Mouse (Mus musculus): ENCODE measurements around the gene Spred3. TPM values are rescaled to one million over a fixed set of nuclear protein-coding genes. Genes with fewer than 3 reads are reported as not detected.

Gene Spred3
- total RNA-seq, 2 experiments from 2014 or later = 0.36 to 0.49 TPM

GRCm38 (mm10) chr7:29137429-29137828 lies 32.8 kb downstream of the Spred3 start:
- DNase-seq (ENCODE audit: low spot score) = no peak
- intact Hi-C loops (cut with DNase I) = no loop called here

- intact Hi-C loops (cut with DNase I) = no loop called here
These were observed 35.4 kb downstream of the Spred3 start, which contains the start of gene Rasgrp4 for GRCm38 (mm10) chr7:29134693-29135386. TSS of gene Rasgrp4 (plus strand) at chr7:29134851.

GRCm38 (mm10) chr7:29134230-29134629 lies 36.0 kb downstream of the Spred3 start:
- no peak for DNase-seq (ENCODE audit: low spot score)
- intact Hi-C loops (cut with DNase I) = no loop called here

More at GRCm38 (mm10) chr7:29134693-29135386, 35.4 kb downstream of the Spred3 start, which contains the start of gene Rasgrp4:
- no peak for DNase-seq (ENCODE audit: low spot score)

- intact Hi-C loops (cut with DNase I) = loop anchor here (5.0 kb wide), 2 partner anchors 119 to 169 kb away; partner anchors contain the start of gene 2200002D01Rik
- DNase-seq (ENCODE audit: low spot score) = no peak
These were observed 41.5 kb downstream of the Spred3 start for GRCm38 (mm10) chr7:29128725-29129124.

- no peak for DNase-seq (ENCODE audit: low spot score)
- intact Hi-C loops (cut with DNase I) = loop anchor here (5.0 kb wide), 2 partner anchors 121 to 171 kb away; partner anchors contain the start of gene 2200002D01Rik
These were observed 43.9 kb downstream of the Spred3 start for GRCm38 (mm10) chr7:29126173-29126915.

GRCm38 (mm10) chr7:29124970-29125369 lies 45.2 kb downstream of the Spred3 start, which contains the start of gene Ryr1:
TSS of gene Ryr1 (minus strand) at chr7:29125179.
- intact Hi-C loops (cut with DNase I) = loop anchor here (5.0 kb wide), 2 partner anchors 122 to 172 kb away; partner anchors contain the start of gene 2200002D01Rik
- DNase-seq (ENCODE audit: low spot score) = no peak

GRCm38 (mm10) chr7:29123531-29124358 lies 46.5 kb downstream of the Spred3 start:
- intact Hi-C loops (cut with DNase I) = no loop called here
- no peak for DNase-seq (ENCODE audit: low spot score)

GRCm38 (mm10) chr7:29122821-29123220 lies 47.4 kb downstream of the Spred3 start:
- DNase-seq (ENCODE audit: low spot score) = no peak
- intact Hi-C loops (cut with DNase I) = no loop called here

GRCm38 (mm10) chr7:29119526-29119925 lies 50.7 kb downstream of the Spred3 start:
- intact Hi-C loops (cut with DNase I) = no loop called here
- DNase-seq (ENCODE audit: low spot score) = no peak

GRCm38 (mm10) chr7:29118142-29118851 lies 51.9 kb downstream of the Spred3 start:
- DNase-seq (ENCODE audit: low spot score) = no peak
- intact Hi-C loops (cut with DNase I) = no loop called here

GRCm38 (mm10) chr7:29108992-29109955 lies 60.9 kb downstream of the Spred3 start:
- intact Hi-C loops (cut with DNase I) = no loop called here
- no peak for DNase-seq (ENCODE audit: low spot score)

Other genes with a start within 250 kb of the Spred3 start
- 100 to 1,000 TPM in 1 of 2 experiments, 10 to 100 TPM in 1; 77.0 to 101 TPM for gene Actn4, start 208.1 kb downstream of the Spred3 start, total RNA-seq (2021)
- gene Eif3k, start 188.5 kb downstream of the Spred3 start, total RNA-seq (2021) = 100 to 1,000 TPM; 148 to 164 TPM
- gene Map4k1, start 188.4 kb downstream of the Spred3 start, total RNA-seq (2021) = 1 to 10 TPM in 1 of 2 experiments, under 1 TPM in 1; 0.44 to 1.3 TPM
- not detected for gene Ryr1, start 45.2 kb downstream of the Spred3 start, total RNA-seq (2021)
- 1 to 10 TPM; 1.4 TPM for gene Rasgrp4, start 35.6 kb downstream of the Spred3 start, total RNA-seq (2021)
- 10 to 100 TPM; 11.2 to 11.4 TPM for gene Fam98c, start 14.2 kb downstream of the Spred3 start, total RNA-seq (2021)
- gene Ggn, start 201 bp downstream of the Spred3 start, total RNA-seq (2021) = under 1 TPM; 0.39 to 0.45 TPM
- gene Psmd8, start 10.3 kb upstream of the Spred3 start, total RNA-seq (2021) = 100 to 1,000 TPM; 118 to 125 TPM
- under 1 TPM; 0.16 to 0.34 TPM for gene Catsperg1, start 43.6 kb upstream of the Spred3 start, total RNA-seq (2021)
- 1 to 10 TPM; 2.4 to 2.5 TPM for gene Kcnk6, start 62.1 kb upstream of the Spred3 start, total RNA-seq (2021)
- gene Yif1b, start 67.9 kb upstream of the Spred3 start, total RNA-seq (2021) = 10 to 100 TPM; 75.2 to 78.9 TPM
- gene 2200002D01Rik, start 78.1 kb upstream of the Spred3 start, total RNA-seq (2021) = 1 to 10 TPM in 1 of 2 experiments, under 1 TPM in 1; 0.73 to 3.7 TPM
- gene Spint2, start 111.5 kb upstream of the Spred3 start, total RNA-seq (2021) = 10 to 100 TPM; 33.5 to 37.1 TPM
- 1 to 10 TPM; 9.6 to 9.9 TPM for gene Ppp1r14a, start 118.9 kb upstream of the Spred3 start, total RNA-seq (2021)
- gene Dpf1, start 133.5 kb upstream of the Spred3 start, total RNA-seq (2021) = under 1 TPM in 1 of 2 experiments, not detected in 1; 0.53 TPM

All from heart, postnatal 25 days (tissue).